Mouse (Mus musculus) stomach, postnatal 0 days (tissue): ENCODE measurements around the gene Plau.

ENCODE experiments used
- CTCF ChIP-seq: IDR thresholded peaks from 2 replicates; pipeline ENCODE4 v1.5.1; 2016; ENCODE audit warnings: antibody characterized with exemption, low read depth, mild to moderate bottlenecking, moderate library complexity
- EP300 ChIP-seq: optimal IDR thresholded peaks from 2 replicates; pipeline ENCODE3; 2016; ENCODE audit warnings: antibody characterized with exemption

GRCm38 (mm10) chr14:20815448-20815847 is 21.0 kb upstream of the Plau start:
- TF ChIP-seq CTCF (no peak), EP300 (no peak)
